Mouse (Mus musculus) left cerebral cortex, adult 9 months (tissue): ENCODE data around the gene Zbtb25.

Source experiments
- DNase-seq, 2 experiments: peaks; one replicate each; pipeline ENCODE4 v3.0.0; 2022; ENCODE audit warnings: low spot score in 2 of 2

Zbtb25 gene

DNA sequence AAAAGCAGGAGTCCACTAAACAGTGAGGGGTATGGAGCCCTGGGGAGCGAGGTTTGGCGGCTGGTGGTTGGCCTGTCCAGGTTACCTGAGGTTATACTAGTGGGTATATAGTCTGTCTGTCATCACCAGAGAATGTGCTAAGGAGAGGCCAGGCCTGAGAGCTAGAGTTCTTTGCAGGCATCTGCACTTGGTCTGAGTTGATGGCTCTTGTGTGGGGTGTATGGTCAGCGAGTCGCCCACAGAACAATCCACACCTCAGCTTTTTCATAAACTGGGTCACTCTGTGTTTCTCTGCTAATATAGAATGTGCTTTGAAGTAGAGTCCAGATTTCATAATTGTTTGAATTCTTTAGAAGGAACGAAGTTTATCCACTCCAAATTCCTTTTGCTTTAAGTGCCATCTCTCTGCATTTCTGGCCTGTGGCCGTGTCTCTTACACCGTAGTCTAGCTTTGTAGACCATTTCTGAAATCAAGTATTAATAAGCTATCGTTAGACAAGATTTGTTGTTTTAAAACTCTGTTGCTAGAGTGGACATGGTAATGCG is 70.0 kb downstream of the Zbtb25 start:
- DNase-seq = no peak

DNA sequence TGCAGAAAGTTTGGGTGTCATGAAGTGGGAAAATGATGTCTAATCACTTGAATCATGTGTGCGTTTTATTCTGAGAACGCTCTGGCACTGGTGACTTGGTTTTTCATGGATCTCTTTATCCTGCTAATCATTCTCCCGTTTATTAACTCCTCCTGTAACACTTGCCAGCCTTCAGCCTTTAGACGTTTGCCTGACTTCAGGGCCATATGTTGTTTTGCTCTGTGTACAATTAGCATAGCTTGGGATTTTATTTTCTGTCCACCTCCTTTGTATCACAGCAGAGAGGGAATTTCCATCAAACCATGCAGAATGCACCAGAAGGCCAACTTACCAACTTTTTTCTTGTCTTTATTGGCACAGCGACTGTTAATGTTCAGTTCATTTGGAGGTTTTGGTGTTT is 71.6 kb downstream of the Zbtb25 start:
- no peak for DNase-seq
